Mouse (Mus musculus) heart, embryonic 12.5 days (tissue): ENCODE results near the gene Serinc4. TPM values are rescaled to one million over a fixed set of nuclear protein-coding genes. Genes with fewer than 3 reads are reported as not detected.
A peak's percentile ranks its signal among the peaks of the same experiment; 100 is the strongest.
"Not testable (repeated sequence)": the region's sequence is repeated elsewhere in the genome, so short reads cannot be mapped to it uniquely, and the experiment has no call there.

Experiments
- ATAC-seq: fragments of 200-750 bp; cut with Nextera tagmentation; 2 replicates; pipeline ENCODE4 v1.8.0; 2017; ENCODE audit warnings: moderate TSS enrichment, moderate library complexity; ENCODE audit not compliant: insufficient number of reproducible peaks, low FRiP score
- H3K27ac ChIP-seq: fragments of 300-500 bp; sonication (generic); 2 replicates; pipeline ENCODE4 v1.5.1; 2016; ENCODE audit warnings: mild to moderate bottlenecking, moderate library complexity; ENCODE audit not compliant: poor library complexity, severe bottlenecking
- H3K27me3 ChIP-seq: fragments of 300-500 bp; sonication (generic); replicated peaks from 2 replicates; pipeline ENCODE4 v1.6.1; 2016; ENCODE audit warnings: mild to moderate bottlenecking, moderate library complexity
- H3K36me3 ChIP-seq: fragments of 300-500 bp; sonication (generic); 2 replicates; pipeline ENCODE4 v1.6.1; 2016; ENCODE audit warnings: mild to moderate bottlenecking, moderate library complexity
- H3K4me1 ChIP-seq: fragments of 300-500 bp; sonication (generic); replicated peaks from 2 replicates; pipeline ENCODE4 v1.6.1; 2016; ENCODE audit warnings: mild to moderate bottlenecking
- H3K4me2 ChIP-seq: fragments of 300-500 bp; sonication (generic); 2 replicates; pipeline ENCODE4 v1.6.1; 2016; ENCODE audit warnings: mild to moderate bottlenecking, moderate library complexity
- H3K4me3 ChIP-seq: fragments of 300-500 bp; sonication (generic); 2 replicates; pipeline ENCODE4 v1.5.1; 2016; ENCODE audit warnings: mild to moderate bottlenecking
- H3K9ac ChIP-seq: fragments of 300-500 bp; sonication (generic); 2 replicates; pipeline ENCODE4 v1.6.1; 2016; ENCODE audit warnings: mild to moderate bottlenecking, moderate library complexity
- H3K9me3 ChIP-seq: fragments of 300-500 bp; sonication (generic); replicated peaks from 2 replicates; pipeline ENCODE4 v1.6.1; 2016; ENCODE audit warnings: mild to moderate bottlenecking, moderate library complexity
- WGBS: fragments of 180-500 bp; shearing (Covaris S2); methylation state at CpG from one replicate; pipeline ENCODE4 v1.1.7; 2016; 5-methylcytosine and 5-hydroxymethylcytosine counted together
- polyA plus RNA-seq: library from polyadenylated mRNA; unstranded; fragments of >200 nt; fragmentation: Nextera tagmentation; extraction: Ambion mirVana; gene quantifications from 2 replicates; pipeline ENCODE4 v1.2.1, GENCODE M21; 2016

Serinc4 gene
- polyA plus RNA-seq, 1 experiment from 2014 or later: 0.13 TPM

- not testable (repeated sequence) for H3K4me1 ChIP-seq, H3K4me3 ChIP-seq, H3K27ac ChIP-seq, H3K9me3 ChIP-seq, ATAC-seq, H3K27me3 ChIP-seq, H3K9ac ChIP-seq, H3K36me3 ChIP-seq
- H3K4me2 ChIP-seq: peak overlapping the region; percentile 97; the same call in 1 of the 2 replicates
- WGBS: 89% methylated on average over 3 of the region's 3 CpGs
These were observed 16.2 kb upstream of the Serinc4 start for GRCm38 (mm10) chr2:121472783-121473182.

- not testable (repeated sequence) for H3K27ac ChIP-seq, H3K9ac ChIP-seq, H3K4me1 ChIP-seq, H3K4me3 ChIP-seq, H3K4me2 ChIP-seq, H3K9me3 ChIP-seq, ATAC-seq, H3K36me3 ChIP-seq, H3K27me3 ChIP-seq
- 84% methylated on average over 4 of the region's 6 CpGs for WGBS
These were observed 12.4 kb upstream of the Serinc4 start for GRCm38 (mm10) chr2:121468982-121469381.

GRCm38 (mm10) chr2:121460071-121460470 lies 3.5 kb upstream of the Serinc4 start:
- ATAC-seq: no peak
- Histone ChIP-seq H3K27ac (no peak overlapping the region), H3K4me3 (no peak overlapping the region), H3K27me3 (no peaks in the 10 kb centered on the region), H3K9ac (no peak overlapping the region), H3K4me1 (peaks cover 4% of the 10 kb centered on the region), H3K36me3 (peaks cover 18% of the 10 kb centered on the region), H3K4me2 (no peak overlapping the region), H3K9me3 (no peaks in the 10 kb centered on the region)
- 72% methylated on average over 2 of the region's 2 CpGs for WGBS

- H3K36me3 ChIP-seq: peaks cover 47% of the 10 kb centered on the region
- no peaks in the 10 kb centered on the region for H3K9me3 ChIP-seq
- peaks cover 36% of the 10 kb centered on the region for H3K4me1 ChIP-seq
- WGBS: 78% methylated on average over 5 of the region's 5 CpGs
- H3K4me3 ChIP-seq: no peak overlapping the region
- H3K27me3 ChIP-seq: no peaks in the 10 kb centered on the region
- H3K27ac ChIP-seq: no peak overlapping the region
- no peak overlapping the region for H3K4me2 ChIP-seq
- no peak overlapping the region for H3K9ac ChIP-seq
- no peak for ATAC-seq
These were observed 1.0 kb downstream of the Serinc4 start for GRCm38 (mm10) chr2:121455534-121455933.

GRCm38 (mm10) chr2:121453917-121454316 lies 2.7 kb downstream of the Serinc4 start:
- H3K4me3 ChIP-seq: no peak overlapping the region
- H3K36me3 ChIP-seq: peaks cover 39% of the 10 kb centered on the region
- peak overlapping the region; percentile 34 for H3K4me2 ChIP-seq
- H3K27me3 ChIP-seq: no peaks in the 10 kb centered on the region
- ATAC-seq: no peak
- H3K27ac ChIP-seq: peak overlapping the region; percentile 79
- H3K9me3 ChIP-seq: no peaks in the 10 kb centered on the region
- 81% methylated on average over 6 of the region's 6 CpGs for WGBS
- peaks cover 39% of the 10 kb centered on the region for H3K4me1 ChIP-seq
- no peak overlapping the region for H3K9ac ChIP-seq

- no peaks in the 10 kb centered on the region for H3K9me3 ChIP-seq
- H3K27ac ChIP-seq: peak within 1 kb of the TSS; percentile 79
- 57% methylated on average over 4 of the region's 4 CpGs for whole genome bisulfite sequencing
- peaks cover 40% of the 10 kb centered on the region for H3K4me1 ChIP-seq
- H3K9ac ChIP-seq: no peak within 1 kb of the TSS
- H3K27me3 ChIP-seq: no peaks in the 10 kb centered on the region
- H3K36me3 ChIP-seq: peaks cover 33% of the 10 kb centered on the region
- no peak for ATAC-seq
- H3K4me2 ChIP-seq: peak within 1 kb of the TSS; percentile 34
- H3K4me3 ChIP-seq: no peak within 1 kb of the TSS
These were observed 3.6 kb downstream of the Serinc4 start, which contains the start of gene Hypk for GRCm38 (mm10) chr2:121452990-121453389. TSS of gene Hypk (plus strand) at chr2:121453290.

GRCm38 (mm10) chr2:121452361-121452760 lies 4.2 kb downstream of the Serinc4 start:
- no peak for ATAC-seq
- Histone ChIP-seq H3K27me3 (no peaks in the 10 kb centered on the region), H3K4me3 (no peak overlapping the region), H3K9ac (no peak overlapping the region), H3K36me3 (peaks cover 33% of the 10 kb centered on the region), H3K4me1 (peaks cover 46% of the 10 kb centered on the region), H3K9me3 (no peaks in the 10 kb centered on the region), H3K27ac (peak overlapping the region; percentile 79), H3K4me2 (peak overlapping the region; percentile 34)
- 64% methylated on average over 4 of the region's 4 CpGs for WGBS

GRCm38 (mm10) chr2:121450093-121450492 lies 6.5 kb downstream of the Serinc4 start:
- no peak for ATAC-seq
- H3K4me3 ChIP-seq: peak overlapping the region; percentile 90
- peak overlapping the region; percentile 96 for H3K9ac ChIP-seq
- peak overlapping the region; percentile 86 for H3K4me2 ChIP-seq
- H3K27me3 ChIP-seq: no peaks in the 10 kb centered on the region
- peaks cover 33% of the 10 kb centered on the region for H3K36me3 ChIP-seq
- H3K27ac ChIP-seq: peak overlapping the region; percentile 98
- no peaks in the 10 kb centered on the region for H3K9me3 ChIP-seq
- peaks cover 42% of the 10 kb centered on the region for H3K4me1 ChIP-seq
- WGBS: under 1% methylated on average over 7 of the region's 7 CpGs

GRCm38 (mm10) chr2:121449545-121450011 lies 7.0 kb downstream of the Serinc4 start:
- Histone ChIP-seq H3K9ac (peak overlapping the region; percentile 96), H3K4me3 (peak overlapping the region; percentile 90)
- WGBS: 0% methylated on average over 53 of the region's 54 CpGs

GRCm38 (mm10) chr2:121448739-121449535 lies 7.6 kb downstream of the Serinc4 start, which contains the start of gene Serf2:
TSS of gene Serf2 (plus strand) at chr2:121449195.
- H3K4me2 ChIP-seq: peak within 1 kb of the TSS; percentile 89
- peak within 1 kb of the TSS; percentile 90 for H3K4me3 ChIP-seq
- peaks cover 27% of the 10 kb centered on the region for H3K36me3 ChIP-seq
- H3K27me3 ChIP-seq: no peaks in the 10 kb centered on the region
- WGBS: under 1% methylated on average over 73 of the region's 74 CpGs
- peak within 1 kb of the TSS; percentile 98 for H3K27ac ChIP-seq
- H3K4me1 ChIP-seq: peaks cover 40% of the 10 kb centered on the region
- ATAC-seq: peak; percentile 99
- H3K9me3 ChIP-seq: no peaks in the 10 kb centered on the region
- peak within 1 kb of the TSS; percentile 96 for H3K9ac ChIP-seq

More at GRCm38 (mm10) chr2:121449545-121450011, 7.0 kb downstream of the Serinc4 start:
- H3K9me3 ChIP-seq: no peaks in the 10 kb centered on the region
- H3K4me2 ChIP-seq: peak overlapping the region; percentile 86
- peak; percentile 9 for ATAC-seq
- H3K4me1 ChIP-seq: peaks cover 42% of the 10 kb centered on the region
- peak overlapping the region; percentile 98 for H3K27ac ChIP-seq
- no peaks in the 10 kb centered on the region for H3K27me3 ChIP-seq
- peaks cover 31% of the 10 kb centered on the region for H3K36me3 ChIP-seq

- peaks cover 19% of the 10 kb centered on the region for H3K36me3 ChIP-seq
- H3K9me3 ChIP-seq: no peaks in the 10 kb centered on the region
- H3K27me3 ChIP-seq: no peaks in the 10 kb centered on the region
- peak overlapping the region; percentile 79 for H3K9ac ChIP-seq
- peak overlapping the region; percentile 89 for H3K4me2 ChIP-seq
- H3K4me3 ChIP-seq: peak overlapping the region; percentile 90
- ATAC-seq: no peak
- peak overlapping the region; percentile 97 for H3K27ac ChIP-seq
- WGBS: 13% methylated on average over 9 of the region's 9 CpGs
- H3K4me1 ChIP-seq: peaks cover 35% of the 10 kb centered on the region
These were observed 8.4 kb downstream of the Serinc4 start for GRCm38 (mm10) chr2:121448136-121448535.
